Mouse (Mus musculus) brain, adult 2 months (tissue): ENCODE results near the gene Zfp874a.
"Not testable (repeated sequence)": the region's sequence is repeated elsewhere in the genome, so short reads cannot be mapped to it uniquely, and the experiment has no call there.

Experiments
- DNase-seq: peaks from one replicate; pipeline ENCODE4 v3.0.0; 2011; ENCODE audit warnings: low read depth, low spot score

Zfp874a gene

DNA sequence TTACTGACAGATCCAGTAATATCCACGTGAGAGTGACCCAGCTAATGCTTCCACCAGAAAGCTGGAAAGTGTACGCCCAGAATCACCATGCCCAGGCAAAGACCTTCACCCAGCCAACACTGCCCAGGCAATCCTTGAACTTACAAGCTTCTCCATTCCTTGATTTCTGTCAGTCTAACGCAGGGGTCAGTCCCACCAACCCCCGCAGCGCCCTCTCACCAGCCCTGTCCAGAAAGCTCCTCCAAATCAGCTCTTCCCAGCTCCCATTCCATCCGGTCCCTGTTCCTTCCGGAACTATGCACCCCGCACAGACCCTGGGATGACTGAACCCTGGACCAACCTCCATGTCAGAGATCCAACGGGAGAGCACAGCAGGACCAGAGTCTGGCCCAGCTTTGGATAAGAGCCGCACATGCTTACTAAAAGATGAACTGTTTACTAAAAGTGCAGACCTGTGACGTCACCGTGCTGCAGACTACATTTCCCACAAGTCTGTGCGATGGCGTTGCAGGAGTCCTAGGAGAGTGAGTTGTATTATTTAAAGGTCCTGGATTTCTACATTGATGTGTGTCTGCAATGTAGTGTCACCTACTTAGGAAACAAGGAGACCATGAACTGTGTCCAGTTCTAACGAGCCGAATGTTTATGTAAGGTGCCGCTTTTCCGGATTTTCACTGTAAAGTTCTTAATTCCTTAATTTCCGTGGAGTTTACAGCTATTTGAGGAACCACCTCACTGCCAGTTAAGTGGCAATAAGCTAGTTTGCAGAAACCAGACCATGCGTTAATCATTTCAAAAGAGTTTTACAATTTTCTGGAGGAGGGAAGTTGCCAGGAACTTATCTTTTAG is at the start of gene Zfp874a:
Gene Zfp874a, minus strand, starts transcription at position 453 of the 849 bp plus-strand sequence.
- DNase-seq, result peak; percentile 98

- no peak for DNase-seq
Measured at GRCm38 (mm10) chr13:67500908-67501307, 49.5 kb upstream of the Zfp874a start.

GRCm38 (mm10) chr13:67500084-67500719 is 48.8 kb upstream of the Zfp874a start, which contains the start of gene Zfp58:
Gene Zfp58 (minus strand): TSS chr13:67500555.
- peak; percentile 97 for DNase-seq

DNA sequence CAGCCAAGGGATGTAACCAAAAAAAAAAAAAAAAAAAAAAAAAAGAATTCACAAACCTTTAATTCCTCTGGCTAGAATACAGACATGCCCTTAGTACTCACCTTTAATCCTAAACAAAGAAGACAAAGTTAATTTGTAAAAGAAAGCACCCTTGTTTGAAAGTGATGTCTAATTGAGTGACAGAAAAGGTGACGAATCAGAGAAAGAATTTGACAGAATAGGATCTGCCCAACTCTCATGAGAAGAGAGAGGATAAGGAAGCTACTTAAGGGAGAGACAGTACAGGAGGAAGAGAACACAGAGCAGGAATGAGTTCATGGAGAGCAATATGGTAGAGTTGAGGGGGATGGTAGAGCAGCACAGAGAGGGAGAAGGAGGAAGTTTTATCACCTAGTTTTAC is 44.2 kb upstream of the Zfp874a start:
- no peak for DNase-seq

DNA sequence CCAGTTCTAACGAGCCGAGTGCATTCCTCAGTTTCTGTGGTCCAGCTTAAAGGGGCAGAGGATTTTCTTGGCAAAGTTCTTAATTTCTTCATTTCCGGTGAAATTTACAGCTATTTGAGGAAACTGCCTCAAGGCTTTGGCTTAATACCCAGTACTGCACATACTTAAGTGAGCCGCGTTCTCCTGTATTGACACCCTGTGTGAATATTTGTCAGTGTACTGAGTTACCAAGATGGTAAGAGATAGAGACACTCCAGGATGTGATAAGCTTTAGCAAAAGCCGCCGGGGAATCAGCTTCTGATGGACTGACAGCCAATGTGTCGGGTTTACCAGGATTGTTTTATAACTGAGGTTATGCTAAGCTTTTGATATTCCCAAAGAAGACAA is 33.0 kb upstream of the Zfp874a start:
- DNase-seq, result no peak

DNA sequence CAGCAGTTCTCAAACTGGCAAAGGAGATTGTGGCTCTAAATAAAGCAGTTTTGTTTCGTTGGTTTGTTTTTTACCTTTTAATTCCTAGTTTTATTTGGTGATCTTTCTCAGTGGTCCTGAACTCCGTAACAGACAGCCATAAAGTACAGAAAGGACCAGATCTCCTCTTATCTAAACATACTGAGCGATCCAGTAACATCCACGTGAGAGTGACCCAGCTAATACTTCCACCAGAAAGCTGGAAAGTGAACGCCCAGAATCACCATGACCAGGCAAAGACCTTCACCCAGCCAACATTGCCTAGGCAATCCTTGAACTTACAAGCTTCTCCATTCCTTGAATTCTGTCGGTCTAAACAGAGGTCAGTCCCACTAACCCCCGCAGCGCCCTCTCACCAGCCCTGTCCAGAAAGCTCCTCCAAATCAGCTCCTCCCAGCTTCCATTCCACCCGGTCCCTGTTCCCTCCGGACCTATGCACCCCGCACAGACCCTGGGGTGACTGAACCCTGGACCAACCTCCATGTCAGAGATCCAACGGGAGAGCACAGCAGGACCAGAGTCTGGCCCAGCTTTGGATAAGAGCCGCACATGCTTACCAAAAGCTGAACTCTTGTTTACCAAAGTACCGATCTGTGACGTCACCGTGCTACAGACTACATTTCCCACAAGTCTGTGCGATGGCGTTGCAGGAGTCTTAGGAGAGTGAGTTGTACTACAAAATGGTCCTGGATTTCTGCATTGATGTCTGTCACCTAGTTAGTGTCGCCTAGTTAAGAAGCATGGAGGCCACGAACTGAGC is 32.4 kb upstream of the Zfp874a start, which contains the start of gene Zfp874b:
Gene Zfp874b, minus strand, starts transcription at position 634 of the 799 bp plus-strand sequence.
- DNase-seq, result peak; percentile 98

DNA sequence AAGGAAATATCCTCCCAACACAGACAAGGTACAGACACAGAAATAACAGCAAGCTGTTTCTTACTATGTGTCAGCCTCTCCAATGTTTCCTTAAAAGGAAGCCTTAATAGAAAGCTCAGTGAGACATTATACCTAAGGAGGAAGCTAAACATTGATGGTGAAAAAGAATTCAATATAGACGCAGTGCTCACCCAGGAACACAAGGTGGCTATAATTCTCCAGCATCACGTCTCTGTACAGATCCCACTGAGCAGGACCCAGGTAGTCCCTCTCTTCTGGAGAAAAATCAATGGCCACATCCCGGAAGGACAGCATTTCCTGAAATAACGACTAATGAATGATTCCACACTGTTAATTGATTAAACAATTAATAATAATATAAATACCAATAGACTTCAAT is 30.1 kb upstream of the Zfp874a start:
- DNase-seq, result peak; percentile 4

DNA sequence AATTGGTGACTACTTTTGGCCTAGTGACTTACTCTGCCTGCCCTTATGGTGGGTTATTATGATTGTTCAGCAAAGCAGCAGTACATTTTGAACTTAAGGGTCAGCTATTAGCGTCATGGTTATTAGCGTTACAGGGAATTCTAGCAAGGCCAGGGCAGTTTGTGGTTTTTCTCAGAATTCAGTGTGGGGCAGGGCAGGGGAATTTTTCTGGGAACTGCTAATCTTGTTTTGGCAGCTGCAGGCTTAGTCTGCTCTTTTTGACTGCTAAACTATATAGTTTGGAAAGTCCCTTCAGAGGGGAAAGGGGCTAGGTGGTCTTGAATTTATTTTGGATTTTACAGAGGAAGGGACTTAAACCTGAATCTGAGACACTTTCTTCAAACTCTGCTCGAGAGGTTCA is 17.9 kb upstream of the Zfp874a start:
- DNase-seq, result no peak

- DNase-seq, result not testable (repeated sequence)
Measured at GRCm38 (mm10) chr13:67463506-67464185, 12.2 kb upstream of the Zfp874a start.

DNA sequence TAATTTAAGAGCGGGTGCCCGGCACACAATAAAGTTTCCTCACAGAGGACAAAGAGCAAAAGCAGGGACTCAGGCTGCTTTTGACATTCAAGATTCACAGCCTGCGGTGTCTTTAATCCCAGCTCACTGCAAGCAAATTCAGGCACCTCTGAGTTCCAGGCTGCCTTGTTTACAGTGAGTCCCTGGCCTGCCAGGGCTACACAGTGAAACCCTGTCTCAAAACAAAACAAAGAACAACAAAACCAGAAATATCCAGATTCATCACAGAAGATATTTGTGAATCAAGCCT is 541 bp upstream of the Zfp874a start:
- peak; percentile 19 for DNase-seq

GRCm38 (mm10) chr13:67437095-67437494 is 14.3 kb downstream of the Zfp874a start:
- DNase-seq, result not testable (repeated sequence)

DNA sequence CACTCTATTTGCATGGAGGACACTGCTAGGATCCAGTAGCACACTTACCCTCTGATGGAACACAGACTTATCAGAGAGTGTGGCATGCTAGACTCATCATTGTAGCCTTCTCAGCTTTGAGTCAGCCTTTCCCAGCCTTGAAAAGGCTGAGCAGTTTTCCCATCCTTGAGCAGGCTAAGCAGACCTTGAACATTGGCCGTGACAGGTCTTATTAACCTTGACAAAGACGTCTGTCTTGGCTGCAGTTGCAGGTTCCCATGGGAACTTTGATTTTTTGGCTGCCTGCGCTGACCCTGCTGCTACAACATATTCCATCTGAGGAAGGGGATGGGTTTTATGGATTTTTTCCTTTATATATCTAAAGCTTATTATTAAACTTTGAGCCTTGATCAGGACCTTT is 23.3 kb downstream of the Zfp874a start:
- DNase-seq, result no peak

DNA sequence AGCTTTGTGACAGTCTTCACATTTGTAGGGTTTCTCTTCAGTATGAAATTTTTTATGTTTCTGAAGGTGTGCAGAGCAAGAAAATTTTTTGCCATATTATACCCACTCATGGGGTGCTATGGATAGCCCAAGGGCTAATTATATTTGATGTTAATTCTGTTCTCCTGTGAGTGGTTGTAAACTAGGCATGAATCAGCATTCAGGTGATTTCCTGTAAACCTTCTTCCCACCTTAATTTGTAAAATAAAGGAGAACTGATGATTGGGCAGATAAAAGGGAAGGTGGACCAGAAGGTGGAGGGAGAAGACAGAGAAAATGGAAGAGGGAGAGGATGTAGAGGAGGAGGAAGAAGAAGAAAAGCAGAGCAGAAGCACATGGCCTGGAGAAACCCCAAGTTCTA is 25.7 kb downstream of the Zfp874a start:
- not testable (repeated sequence) for DNase-seq

DNA sequence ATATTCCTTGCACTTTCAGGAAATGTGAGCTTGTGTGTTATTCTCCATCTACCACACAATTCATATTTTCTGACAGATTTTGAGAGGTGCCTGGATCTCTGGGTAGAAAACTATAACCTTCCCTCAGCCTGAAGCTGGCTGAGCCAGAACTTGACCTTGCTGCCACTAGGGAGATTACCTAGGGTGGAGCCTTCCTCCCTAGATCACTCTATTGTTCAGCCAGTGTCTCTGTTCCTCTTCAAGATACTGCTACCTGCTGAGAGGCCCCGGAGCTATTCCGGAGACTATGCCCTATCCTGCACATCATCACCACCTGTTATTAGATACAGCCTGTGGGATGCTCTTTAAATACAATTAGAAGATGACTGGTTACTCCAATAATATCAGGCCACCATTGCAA is 28.9 kb downstream of the Zfp874a start:
- not testable (repeated sequence) for DNase-seq

- peak; percentile 60 for DNase-seq
Measured at GRCm38 (mm10) chr13:67421207-67421857, 30.1 kb downstream of the Zfp874a start, which contains the start of gene Zfp459. Gene Zfp459 (minus strand): TSS chr13:67421418.

DNA sequence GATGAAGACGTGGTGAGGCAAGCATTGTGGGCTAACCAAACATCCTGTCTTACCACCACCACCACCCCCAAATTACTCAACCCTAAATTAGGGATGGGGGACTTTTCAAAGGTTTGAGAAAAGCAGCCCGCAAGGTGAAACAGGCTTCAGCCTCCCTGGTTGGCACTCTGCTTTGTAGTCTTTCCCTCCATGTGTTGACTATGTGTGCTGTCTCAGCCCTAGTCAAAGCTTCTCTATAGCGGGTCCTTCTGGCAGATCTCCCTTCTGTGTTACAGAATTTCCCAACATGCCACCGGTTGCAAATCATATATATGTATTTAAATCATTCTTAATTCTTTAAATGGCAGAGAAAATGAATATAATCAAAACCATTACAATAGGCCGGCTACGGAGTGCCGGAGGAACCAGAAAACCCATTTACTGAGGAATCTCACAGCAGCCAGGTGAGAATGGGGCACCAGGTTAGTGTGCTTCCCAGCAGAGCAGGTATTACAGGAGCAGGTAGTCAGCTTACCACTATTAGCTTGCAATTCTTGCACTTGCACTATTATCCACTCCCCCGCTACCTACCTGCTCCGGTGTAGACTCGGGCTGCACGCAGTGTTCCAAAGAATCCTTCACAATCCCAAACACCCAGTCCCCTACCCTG is 30.7 kb downstream of the Zfp874a start:
- peak; percentile 12 for DNase-seq

DNA sequence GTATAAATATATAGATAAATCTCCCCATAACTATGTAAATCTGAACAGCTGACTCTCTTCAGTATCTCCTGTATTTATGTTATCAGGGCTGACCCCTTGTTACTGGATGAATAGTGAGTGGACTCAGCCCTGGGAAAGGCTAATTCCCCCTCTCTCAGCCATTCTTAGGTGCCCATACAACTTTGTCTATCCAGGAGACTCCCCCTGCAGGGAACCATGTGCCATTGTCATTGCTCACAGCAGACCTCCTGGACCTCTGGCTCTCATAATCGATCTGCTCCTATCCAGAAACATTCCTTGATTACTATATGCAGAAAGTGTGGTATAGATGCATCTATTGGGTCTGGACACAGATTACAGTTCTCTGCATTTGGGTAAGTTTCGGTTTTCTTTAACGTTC is 34.6 kb downstream of the Zfp874a start:
- DNase-seq, result no peak

- no peak for DNase-seq
Measured at GRCm38 (mm10) chr13:67415759-67416158, 35.7 kb downstream of the Zfp874a start.

DNA sequence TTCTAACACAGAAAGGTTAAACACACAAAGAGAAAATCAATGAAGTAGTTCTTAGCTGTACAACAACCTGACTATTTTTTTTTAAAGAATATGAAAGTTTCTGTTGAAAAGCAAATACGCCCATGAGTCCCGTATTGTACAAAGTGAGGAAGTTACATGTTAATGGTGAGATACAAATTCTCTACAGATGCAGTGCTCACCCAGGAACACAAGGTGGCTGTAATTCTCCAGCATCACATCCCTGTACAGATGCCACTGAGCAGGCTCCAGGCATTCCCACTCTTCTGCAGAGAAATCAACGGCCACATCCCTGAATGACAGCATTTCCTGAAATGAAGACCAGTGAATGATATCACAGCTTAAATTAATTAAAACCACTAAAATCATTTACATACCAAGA is 37.8 kb downstream of the Zfp874a start:
- DNase-seq, result peak; percentile 13

DNA sequence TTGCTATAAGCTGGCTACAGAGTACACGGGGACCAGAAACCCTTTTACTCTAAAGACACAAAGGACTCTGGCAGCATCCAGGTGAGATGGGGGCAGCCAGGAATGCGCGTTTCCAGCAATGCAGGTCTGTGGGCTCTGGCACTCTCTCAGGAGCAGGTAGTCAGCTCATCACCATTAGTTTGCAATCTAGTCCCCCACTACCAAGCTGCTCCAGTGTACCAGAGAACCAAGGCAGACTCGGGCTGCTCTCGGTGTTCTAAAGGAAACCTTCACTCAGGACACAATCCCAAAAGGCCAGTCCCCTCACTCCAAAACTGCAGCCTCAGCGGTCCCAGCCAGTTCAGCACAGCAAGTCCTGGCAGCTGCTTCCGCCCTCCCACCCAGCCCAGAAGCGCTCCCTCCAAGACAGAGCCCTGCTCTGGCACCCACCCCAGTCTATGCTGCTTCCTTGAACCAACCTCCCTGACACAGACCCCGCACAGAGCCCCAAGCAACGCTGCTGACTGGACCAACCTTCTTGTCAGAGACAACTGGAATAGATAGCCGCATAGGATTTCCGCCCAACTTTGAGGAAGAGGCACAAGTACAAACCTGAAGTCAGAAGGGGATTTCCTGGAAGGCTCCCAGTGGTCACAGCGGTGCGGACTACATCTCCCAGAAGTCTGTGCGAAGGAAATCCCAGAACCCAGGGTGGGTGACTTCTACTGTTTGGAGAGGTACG is 52.1 kb downstream of the Zfp874a start, which contains the start of gene Zfp429:
Gene Zfp429, minus strand, starts transcription at position 637 of the 721 bp plus-strand sequence.
- peak; percentile 83 for DNase-seq
